Mouse (Mus musculus) lung, postnatal 0 days (tissue): ENCODE data around the gene Acvr1. TPM values are rescaled to one million over a fixed set of nuclear protein-coding genes. Genes with fewer than 3 reads are reported as not detected.

Source experiments
- ATAC-seq: fragments of 200-750 bp; cut with Nextera tagmentation; 2 replicates; pipeline ENCODE4 v1.8.0; 2017; ENCODE audit warnings: moderate library complexity
- DNase-seq: peaks from one replicate; pipeline ENCODE4 v3.0.0-alpha.2; 2016; ENCODE audit warnings: low spot score
- H3K27ac ChIP-seq: fragments of 300-500 bp; sonication (generic); 2 replicates; pipeline ENCODE4 v1.5.1; 2014; ENCODE audit warnings: antibody characterized with exemption, mild to moderate bottlenecking, low read length, mixed read lengths
- H3K27me3 ChIP-seq: fragments of 300-500 bp; sonication (generic); replicated peaks from 2 replicates; pipeline ENCODE4 v1.6.1; 2014; ENCODE audit warnings: low read length, mixed read lengths; ENCODE audit not compliant: insufficient read depth
- H3K36me3 ChIP-seq: fragments of 300-500 bp; sonication (generic); 2 replicates; pipeline ENCODE4 v1.6.1; 2014; ENCODE audit warnings: low read length, mixed read lengths; ENCODE audit not compliant: insufficient read depth
- H3K4me1 ChIP-seq: fragments of 300-500 bp; sonication (generic); 2 replicates; pipeline ENCODE4 v1.6.1; 2014; ENCODE audit warnings: antibody characterized with exemption, low read depth, low read length, mixed read lengths; ENCODE audit not compliant: insufficient read depth
- H3K4me2 ChIP-seq: fragments of 300-500 bp; sonication (generic); replicated peaks from 2 replicates; pipeline ENCODE4 v1.6.1; 2014; ENCODE audit warnings: low read depth, mild to moderate bottlenecking, low read length, moderate library complexity, mixed read lengths
- H3K4me3 ChIP-seq: fragments of 300-500 bp; sonication (generic); 2 replicates; pipeline ENCODE4 v1.5.1; 2014; ENCODE audit warnings: low read depth, low read length
- H3K9ac ChIP-seq: fragments of 300-500 bp; sonication (generic); replicated peaks from 2 replicates; pipeline ENCODE4 v1.6.1; 2014; ENCODE audit warnings: low read depth, mild to moderate bottlenecking
- H3K9me3 ChIP-seq: fragments of 300-500 bp; sonication (generic); 2 replicates; pipeline ENCODE4 v1.6.1; 2016; ENCODE audit warnings: low read length, mixed read lengths
- CTCF ChIP-seq: IDR thresholded peaks from 2 replicates; pipeline ENCODE4 v1.5.1; 2016; ENCODE audit warnings: antibody characterized with exemption, mild to moderate bottlenecking
- EP300 ChIP-seq: IDR thresholded peaks from 2 replicates; pipeline ENCODE4 v1.6.1; 2016; ENCODE audit warnings: antibody characterized with exemption, mild to moderate bottlenecking, control low read depth
- WGBS: fragments of 180-500 bp; shearing (Covaris S2); extraction: QIAGEN DNeasy Blood & Tissue Kit; methylation state at CpG from one replicate; pipeline ENCODE4 v1.1.7; 2014; 5-methylcytosine and 5-hydroxymethylcytosine counted together
- polyA plus RNA-seq: library from polyadenylated mRNA; unstranded; fragments of >200 nt; fragmentation: Nextera tagmentation; extraction: Ambion mirVana; gene quantifications from 2 replicates; pipeline ENCODE4 v1.2.1, GENCODE M21; 2015

Acvr1 gene
- polyA plus RNA-seq, 1 experiment from 2014 or later = 5.8 TPM

DNA sequence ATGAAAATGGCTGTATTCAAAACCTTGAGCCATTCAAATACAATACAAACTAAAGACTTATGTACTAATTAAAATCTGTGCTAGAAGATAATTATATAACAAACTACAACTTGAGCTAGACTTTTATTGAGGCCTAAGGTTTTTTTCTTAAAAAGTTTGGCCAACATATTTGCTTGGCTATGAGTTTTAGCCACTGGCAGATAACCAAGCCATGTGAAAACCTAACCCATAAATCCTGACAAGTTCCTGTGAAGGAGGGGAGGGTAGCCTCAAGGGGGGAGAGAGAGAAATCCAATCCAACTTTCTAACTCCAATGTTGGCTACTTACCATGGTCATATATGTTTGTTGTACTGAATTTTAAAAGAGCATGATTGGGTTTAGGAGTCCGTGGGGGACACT, 48.4 kb downstream of the Acvr1 start:
- DNase-seq (no peak), ATAC-seq (no peak)
- Histone ChIP-seq H3K36me3 (no peaks in the 10 kb centered on the region), H3K4me1 (peaks cover 13% of the 10 kb centered on the region), H3K27me3 (no peaks in the 10 kb centered on the region), H3K4me2 (no peak overlapping the region), H3K27ac (no peak overlapping the region), H3K4me3 (no peak overlapping the region), H3K9ac (no peak overlapping the region), H3K9me3 (no peaks in the 10 kb centered on the region)
- WGBS = 86% methylated on average over 1 of the region's 1 CpGs
- no peak for TF ChIP-seq EP300
- no peak for TF ChIP-seq CTCF

DNA sequence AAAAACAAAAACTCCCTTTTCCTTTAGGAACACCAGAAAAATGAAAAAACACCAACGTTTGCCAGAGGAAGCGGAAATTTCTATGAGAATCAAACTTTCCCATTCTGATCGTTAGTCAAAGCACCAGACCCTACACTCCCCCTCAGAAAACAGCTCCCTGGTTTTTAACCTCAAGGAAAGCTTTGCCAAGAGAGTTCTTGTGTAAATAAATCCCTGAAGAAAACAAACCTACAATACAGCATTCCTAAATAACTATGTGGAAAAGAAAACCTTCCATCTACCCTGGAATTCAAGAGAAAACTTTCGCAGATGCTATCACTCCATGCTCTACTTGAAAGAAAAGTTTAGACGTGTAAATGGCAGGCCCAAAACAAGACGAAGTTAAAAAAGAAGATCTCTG, 50.0 kb downstream of the Acvr1 start:
- ATAC-seq = no peak
- no peak for DNase-seq
- Histone ChIP-seq H3K4me3 (no peak overlapping the region), H3K27ac (no peak overlapping the region), H3K9me3 (no peaks in the 10 kb centered on the region), H3K4me1 (peaks cover 13% of the 10 kb centered on the region), H3K27me3 (no peaks in the 10 kb centered on the region), H3K4me2 (no peak overlapping the region), H3K9ac (no peak overlapping the region), H3K36me3 (no peaks in the 10 kb centered on the region)
- TF ChIP-seq EP300 = no peak
- TF ChIP-seq CTCF = no peak
- WGBS = 43% methylated on average over 6 of the region's 6 CpGs

DNA sequence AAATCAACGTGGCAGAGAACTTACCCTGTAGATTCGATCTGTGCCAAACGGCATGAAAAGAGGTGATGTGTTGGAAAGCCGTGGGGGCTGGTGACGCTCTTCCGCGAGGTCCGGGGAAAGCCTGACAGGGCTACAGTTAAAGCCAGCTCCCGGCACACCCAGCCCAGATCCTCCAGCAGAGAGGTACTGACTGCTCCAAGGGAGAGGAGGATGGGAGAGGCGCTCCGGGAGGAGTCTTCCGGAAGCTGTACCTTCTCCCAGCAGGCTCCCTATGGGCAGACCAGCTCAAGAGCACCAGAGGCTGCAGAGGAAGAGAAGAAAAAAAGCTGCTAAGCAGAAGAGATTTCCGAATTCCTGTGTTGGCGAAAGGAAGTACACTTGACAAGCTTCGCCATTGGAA, 51.0 kb downstream of the Acvr1 start:
- Histone ChIP-seq H3K27me3 (no peaks in the 10 kb centered on the region), H3K27ac (no peak overlapping the region), H3K36me3 (no peaks in the 10 kb centered on the region), H3K9me3 (no peaks in the 10 kb centered on the region), H3K9ac (no peak overlapping the region), H3K4me3 (no peak overlapping the region), H3K4me2 (peak overlapping the region; percentile 36), H3K4me1 (peaks cover 13% of the 10 kb centered on the region)
- DNase-seq (peak; percentile 21), ATAC-seq (no peak)
- WGBS = 23% methylated on average over 15 of the region's 15 CpGs
- no peak for TF ChIP-seq CTCF
- TF ChIP-seq EP300 = no peak

DNA sequence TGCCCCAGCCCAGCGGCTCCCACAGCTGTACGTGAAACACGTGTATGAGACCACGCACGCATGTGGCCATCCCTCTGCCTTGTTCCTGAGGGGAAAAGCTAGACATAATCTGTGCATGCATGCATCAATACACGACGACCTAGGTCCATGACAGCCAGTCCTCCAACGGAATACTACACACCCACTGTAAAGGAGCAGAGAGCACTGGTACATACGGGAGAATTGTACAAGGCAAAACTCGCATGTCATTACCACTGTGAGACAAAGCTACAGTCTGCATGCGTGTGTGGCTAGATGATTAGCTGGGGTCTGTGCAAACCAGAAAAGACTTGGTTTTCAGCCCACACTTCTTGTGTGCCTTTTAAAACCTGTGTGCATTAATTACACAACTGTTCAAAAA, 52.5 kb downstream of the Acvr1 start:
- no peak overlapping the region for H3K9ac ChIP-seq
- no peak overlapping the region for H3K4me3 ChIP-seq
- WGBS = 98% methylated on average over 11 of the region's 11 CpGs
- ATAC-seq (no peak), DNase-seq (no peak)
- TF ChIP-seq CTCF (no peak), EP300 (no peak)
- H3K4me1 ChIP-seq = peaks cover 10% of the 10 kb centered on the region
- no peaks in the 10 kb centered on the region for H3K36me3 ChIP-seq
- no peaks in the 10 kb centered on the region for H3K9me3 ChIP-seq
- no peak overlapping the region for H3K4me2 ChIP-seq
- H3K27ac ChIP-seq = no peak overlapping the region
- H3K27me3 ChIP-seq = no peaks in the 10 kb centered on the region

DNA sequence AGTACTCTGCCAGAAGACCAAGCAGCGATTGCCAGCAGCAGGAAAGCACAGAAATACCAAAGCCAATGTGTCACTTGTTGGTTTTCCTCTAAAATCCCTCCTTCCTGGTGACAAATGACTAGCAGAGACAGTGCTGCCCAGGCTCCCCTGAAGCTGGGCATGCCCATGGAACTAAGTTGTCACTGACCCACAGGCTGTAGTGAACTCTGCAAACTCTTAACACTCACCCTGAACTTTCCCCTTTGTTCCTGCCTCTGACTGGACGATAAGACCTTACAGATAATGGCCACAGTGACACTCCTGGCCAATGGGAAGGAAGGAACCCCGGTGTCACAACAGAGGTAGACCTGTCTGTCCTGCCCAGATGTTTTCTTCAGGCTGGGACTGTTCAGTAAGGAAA, 53.7 kb downstream of the Acvr1 start:
- H3K27ac ChIP-seq = no peak overlapping the region
- DNase-seq = no peak

DNA sequence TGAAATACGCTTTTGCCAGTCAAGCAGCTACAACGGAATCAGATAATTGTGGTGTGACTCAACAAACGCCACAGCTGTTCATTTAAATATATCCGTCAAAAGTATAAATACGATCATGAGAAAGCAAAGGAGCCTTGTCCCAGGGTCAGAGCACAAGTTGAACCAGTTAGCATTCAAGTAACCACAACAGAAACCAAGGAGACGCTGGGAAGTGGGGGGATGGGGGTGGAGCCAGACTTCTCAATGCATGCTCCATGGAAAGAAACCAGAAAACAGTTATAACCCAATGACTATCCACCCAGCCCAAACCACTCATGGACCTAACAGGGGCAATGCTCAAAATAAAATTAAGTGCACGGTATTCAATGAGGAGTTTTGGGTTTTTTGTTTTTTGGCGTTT, 56.8 kb downstream of the Acvr1 start:
- Histone ChIP-seq H3K27ac (no peak overlapping the region), H3K4me2 (no peak overlapping the region), H3K4me3 (no peak overlapping the region), H3K4me1 (no peaks in the 10 kb centered on the region), H3K36me3 (no peaks in the 10 kb centered on the region), H3K9me3 (no peaks in the 10 kb centered on the region), H3K9ac (no peak overlapping the region), H3K27me3 (no peaks in the 10 kb centered on the region)
- ATAC-seq (no peak), DNase-seq (no peak)
- TF ChIP-seq EP300 = no peak
- TF ChIP-seq CTCF = no peak
- 67% methylated on average over 8 of the region's 8 CpGs for WGBS

More for the DNA sequence above, 53.7 kb downstream of the Acvr1 start:
- Histone ChIP-seq H3K9ac (no peak overlapping the region), H3K4me3 (no peak overlapping the region), H3K27me3 (no peaks in the 10 kb centered on the region), H3K9me3 (no peaks in the 10 kb centered on the region), H3K4me1 (peaks cover 10% of the 10 kb centered on the region), H3K4me2 (no peak overlapping the region), H3K36me3 (no peaks in the 10 kb centered on the region)
- no peak for ATAC-seq
- 54% methylated on average over 3 of the region's 3 CpGs for WGBS
- TF ChIP-seq EP300 (no peak), CTCF (no peak)

DNA sequence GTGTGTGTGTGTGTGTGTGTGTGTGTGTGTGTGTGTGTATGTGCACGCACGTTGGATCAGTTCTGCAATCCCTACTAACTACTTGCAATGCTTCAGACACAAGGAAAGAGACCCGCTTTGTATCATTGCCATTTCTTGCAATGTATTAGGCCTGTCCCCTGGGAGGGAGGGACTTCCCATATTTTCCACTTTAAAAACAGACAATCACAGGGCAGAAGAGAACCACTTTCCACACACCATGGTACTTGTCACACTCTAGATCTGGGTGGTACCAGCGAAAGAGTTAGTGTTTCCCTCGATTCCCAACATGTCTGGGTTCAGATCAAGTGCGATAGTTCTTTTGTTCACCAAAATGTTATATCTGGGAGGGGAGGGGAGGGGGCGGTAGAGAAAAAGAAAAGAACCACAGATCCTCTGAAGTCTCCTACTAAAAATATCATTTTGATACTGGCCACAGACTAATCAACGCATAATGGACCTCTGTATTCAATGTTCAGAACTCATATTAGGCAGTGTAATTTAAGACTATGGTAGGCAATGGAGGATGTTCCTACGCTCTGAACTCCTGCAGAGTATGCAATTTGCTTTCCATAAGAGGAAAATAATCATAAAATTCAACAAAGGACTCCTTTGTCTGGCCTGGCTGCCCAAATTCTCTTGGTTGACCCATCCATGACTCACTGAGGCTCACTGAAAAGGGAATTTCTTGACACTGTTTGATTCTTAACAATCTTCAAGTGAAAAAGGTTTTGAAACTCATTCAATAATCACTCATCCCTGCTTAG, 61.5 kb downstream of the Acvr1 start:
- Histone ChIP-seq H3K27me3 (no peaks in the 10 kb centered on the region), H3K36me3 (no peaks in the 10 kb centered on the region), H3K4me3 (no peak overlapping the region), H3K27ac (no peak overlapping the region), H3K4me2 (no peak overlapping the region), H3K4me1 (no peaks in the 10 kb centered on the region), H3K9ac (no peak overlapping the region), H3K9me3 (no peaks in the 10 kb centered on the region)
- DNase-seq (no peak), ATAC-seq (no peak)
- TF ChIP-seq EP300 = no peak
- TF ChIP-seq CTCF = no peak
- WGBS = 90% methylated on average over 9 of the region's 9 CpGs
